Mouse (Mus musculus) MEL (cell line): Measurements from ENCODE around the gene Zswim9. TPM values are rescaled to one million over a fixed set of nuclear protein-coding genes. Genes with fewer than 3 reads are reported as not detected.

Experiments used
- DNase-seq: peaks from one replicate; pipeline ENCODE4 v3.0.0; 2011; ENCODE audit warnings: low read depth, low spot score
- H3K27ac ChIP-seq: 2 replicates; pipeline ENCODE4 v1.5.1; 2012; ENCODE audit warnings: low read depth, mild to moderate bottlenecking, control low read depth, low read length, moderate library complexity; ENCODE audit not compliant: control insufficient read depth
- H3K27me3 ChIP-seq, 2 experiments: fragments of 150-350 bp in 1 of 2; sonication (generic) in 1 of 2; 2 replicates each; pipeline ENCODE4 v1.6.1; 2012; ENCODE audit warnings: low read length in 2 of 2, mild to moderate bottlenecking in 2 of 2, improper control_type of control experiment in 1 of 2, moderate library complexity in 1 of 2; ENCODE audit not compliant: insufficient read depth in 2 of 2, control insufficient read depth in 1 of 2
- H3K36me3 ChIP-seq, 2 experiments: 2 replicates each; pipeline ENCODE4 v1.6.1; 2012 to 2014; ENCODE audit warnings: low read length in 2 of 2, improper control_type of control experiment in 1 of 2, inconsistent platforms in 1 of 2, mild to moderate bottlenecking in 1 of 2; ENCODE audit not compliant: insufficient read depth in 2 of 2, control insufficient read depth in 1 of 2
- H3K4me1 ChIP-seq, 2 experiments: fragments of 150-350 bp in 1 of 2; sonication (generic) in 1 of 2; 2 replicates each; pipeline ENCODE4 v1.6.1; 2012; ENCODE audit warnings: low read length in 2 of 2, improper control_type of control experiment in 1 of 2, mild to moderate bottlenecking in 1 of 2; ENCODE audit not compliant: insufficient read depth in 2 of 2, control insufficient read depth in 1 of 2
- H3K4me3 ChIP-seq, 2 experiments: fragments of 150-350 bp in 1 of 2; sonication (generic) in 1 of 2; 2 replicates each; pipeline ENCODE4 v1.5.1; 2012; ENCODE audit warnings: low read depth in 2 of 2, low read length in 2 of 2, mild to moderate bottlenecking in 2 of 2, moderate library complexity in 2 of 2, control low read depth in 1 of 2, improper control_type of control experiment in 1 of 2; ENCODE audit not compliant: control insufficient read depth in 1 of 2, insufficient read depth in 1 of 2
- H3K79me2 ChIP-seq: 2 replicates; pipeline ENCODE4 v1.6.1; 2012; ENCODE audit warnings: mild to moderate bottlenecking, low read length, moderate library complexity; ENCODE audit not compliant: control insufficient read depth, poor library complexity, insufficient read depth
- H3K9ac ChIP-seq: 2 replicates; pipeline ENCODE4 v1.6.1; 2012; ENCODE audit warnings: low read depth, mild to moderate bottlenecking, control low read depth, low read length, moderate library complexity; ENCODE audit not compliant: control insufficient read depth, poor library complexity, severe bottlenecking
- H3K9me3 ChIP-seq: fragments of 150-350 bp; sonication (generic); replicated peaks from 2 replicates; pipeline ENCODE4 v1.6.1; 2012; ENCODE audit warnings: mild to moderate bottlenecking, low read length, improper control_type of control experiment, moderate library complexity; ENCODE audit not compliant: insufficient read depth
- BHLHE40 ChIP-seq: IDR thresholded peaks from 2 replicates; pipeline ENCODE4 v1.6.1; 2012; ENCODE audit warnings: low read depth, mild to moderate bottlenecking, inconsistent platforms, low read length, improper control_type of control experiment, borderline replicate concordance
- CHD2 ChIP-seq: IDR thresholded peaks from 2 replicates; pipeline ENCODE4 v1.6.1; 2011; ENCODE audit warnings: low read length, improper control_type of control experiment
- ELF1 ChIP-seq: IDR thresholded peaks from 2 replicates; pipeline ENCODE4 v1.6.1; 2014; ENCODE audit warnings: low read depth, mild to moderate bottlenecking, inconsistent platforms, low read length, improper control_type of control experiment, moderate library complexity
- EP300 ChIP-seq, 2 experiments: IDR thresholded peaks; 2 replicates each; pipeline ENCODE4 v1.6.1; 2011; ENCODE audit warnings: improper control_type of control experiment in 2 of 2, low read length in 2 of 2, low read depth in 1 of 2, mild to moderate bottlenecking in 1 of 2
- ETS1 ChIP-seq: IDR thresholded peaks from 2 replicates; pipeline ENCODE4 v1.6.1; 2012; ENCODE audit warnings: low read depth, mild to moderate bottlenecking, inconsistent platforms, low read length, improper control_type of control experiment, moderate library complexity
- JUND ChIP-seq: IDR thresholded peaks from 2 replicates; pipeline ENCODE4 v1.6.1; 2011; ENCODE audit warnings: low read depth, mild to moderate bottlenecking, improper control_type of control experiment, low read length
- KAT2A ChIP-seq: conservative IDR thresholded peaks from 2 replicates; pipeline ENCODE4 v1.6.1; 2012; ENCODE audit warnings: low read depth, low read length, improper control_type of control experiment, inconsistent platforms
- MAZ ChIP-seq: IDR thresholded peaks from 2 replicates; pipeline ENCODE4 v1.6.1; 2012; ENCODE audit warnings: low read depth, mild to moderate bottlenecking, inconsistent platforms, low read length, improper control_type of control experiment
- MXI1 ChIP-seq: IDR thresholded peaks from 2 replicates; pipeline ENCODE4 v1.6.1; 2011; ENCODE audit warnings: mild to moderate bottlenecking, low read depth, low read length, improper control_type of control experiment
- MYB ChIP-seq: IDR thresholded peaks from 2 replicates; pipeline ENCODE4 v1.6.1; 2011; ENCODE audit warnings: mild to moderate bottlenecking, low read depth, low read length, improper control_type of control experiment
- MYC ChIP-seq: IDR thresholded peaks from 2 replicates; pipeline ENCODE4 v1.6.1; 2011; ENCODE audit warnings: low read depth, mild to moderate bottlenecking, low read length, improper control_type of control experiment, moderate library complexity
- NELFE ChIP-seq: IDR thresholded peaks from 2 replicates; pipeline ENCODE4 v1.6.1; 2011; ENCODE audit warnings: low read depth, low read length, improper control_type of control experiment
- NRF1 ChIP-seq: IDR thresholded peaks from 2 replicates; pipeline ENCODE4 v1.6.1; 2014; ENCODE audit warnings: low read depth, mild to moderate bottlenecking, inconsistent platforms, low read length, improper control_type of control experiment, moderate library complexity; ENCODE audit not compliant: poor library complexity, insufficient read depth, severe bottlenecking
- POLR2A ChIP-seq, 2 experiments: IDR thresholded peaks; 2 replicates each; pipeline ENCODE4 v1.6.1; 2011 to 2012; ENCODE audit warnings: low read length in 2 of 2, mild to moderate bottlenecking in 2 of 2, control low read depth in 1 of 2, improper control_type of control experiment in 1 of 2, low read depth in 1 of 2, moderate library complexity in 1 of 2; ENCODE audit not compliant: control insufficient read depth in 1 of 2, insufficient read depth in 1 of 2, poor library complexity in 1 of 2
- POLR2AphosphoS2 ChIP-seq: IDR thresholded peaks from 2 replicates; pipeline ENCODE4 v1.6.1; 2011; ENCODE audit warnings: low read length, improper control_type of control experiment
- POLR2AphosphoS5 ChIP-seq: IDR thresholded peaks from 2 replicates; pipeline ENCODE4 v1.6.1; 2012; ENCODE audit warnings: low read depth, borderline replicate concordance, mild to moderate bottlenecking, inconsistent platforms, low read length, moderate library complexity, mixed read lengths
- RAD21 ChIP-seq: IDR thresholded peaks from 2 replicates; pipeline ENCODE4 v1.6.1; 2011; ENCODE audit warnings: mild to moderate bottlenecking, low read depth, low read length, improper control_type of control experiment
- RCOR1 ChIP-seq: IDR thresholded peaks from 2 replicates; pipeline ENCODE4 v1.6.1; 2012; ENCODE audit warnings: low read depth, mild to moderate bottlenecking, inconsistent platforms, low read length, improper control_type of control experiment
- SIN3A ChIP-seq: IDR thresholded peaks from 2 replicates; pipeline ENCODE4 v1.6.1; 2012; ENCODE audit warnings: low read length, improper control_type of control experiment, inconsistent platforms
- TAL1 ChIP-seq: IDR thresholded peaks from 2 replicates; pipeline ENCODE4 v1.6.1; 2012; ENCODE audit warnings: mild to moderate bottlenecking, inconsistent platforms, low read length, moderate library complexity, mixed read lengths
- TBP ChIP-seq: IDR thresholded peaks from 2 replicates; pipeline ENCODE4 v1.8.0; 2011; ENCODE audit warnings: low read depth, low read length, improper control_type of control experiment
- UBTF ChIP-seq: IDR thresholded peaks from 2 replicates; pipeline ENCODE4 v1.6.1; 2012; ENCODE audit warnings: low read depth, mild to moderate bottlenecking, inconsistent platforms, low read length, improper control_type of control experiment, moderate library complexity, borderline replicate concordance; ENCODE audit not compliant: insufficient read depth
- USF2 ChIP-seq, 2 experiments: IDR thresholded peaks; 2 replicates each; pipeline ENCODE4 v1.6.1; 2011 to 2012; ENCODE audit warnings: improper control_type of control experiment in 2 of 2, low read length in 2 of 2, borderline replicate concordance in 1 of 2, inconsistent platforms in 1 of 2, low read depth in 1 of 2, mild to moderate bottlenecking in 1 of 2; ENCODE audit not compliant: insufficient read depth in 1 of 2
- ZC3H11A ChIP-seq: IDR thresholded peaks from 2 replicates; pipeline ENCODE4 v1.6.1; 2012; ENCODE audit warnings: low read depth, mild to moderate bottlenecking, inconsistent platforms, low read length, improper control_type of control experiment
- ZKSCAN1 ChIP-seq: IDR thresholded peaks from 2 replicates; pipeline ENCODE4 v1.6.1; 2012; ENCODE audit warnings: low read depth, mild to moderate bottlenecking, inconsistent platforms, low read length, improper control_type of control experiment, moderate library complexity
- ZMIZ1 ChIP-seq: IDR thresholded peaks from 2 replicates; pipeline ENCODE4 v1.6.1; 2012; ENCODE audit warnings: low read depth, mild to moderate bottlenecking, inconsistent platforms, low read length, improper control_type of control experiment, moderate library complexity
- ZNF384 ChIP-seq: IDR thresholded peaks from 2 replicates; pipeline ENCODE4 v1.6.1; 2012; ENCODE audit warnings: low read depth, mild to moderate bottlenecking, inconsistent platforms, low read length, improper control_type of control experiment
- polyA plus RNA-seq, 2 experiments: library from polyadenylated mRNA; stranded (reverse) in 1 of 2; unstranded in 1 of 2; fragments of >175 nt in 1 of 2; fragments of >200 nt in 1 of 2; gene quantifications; 2 replicates each; pipeline versions ENCODE4 v1.2.1 to v1.2.4; 2012; ENCODE audit warnings: low replicate concordance in 2 of 2, low read depth in 1 of 2; ENCODE audit not compliant: insufficient read length in 2 of 2, insufficient read depth in 1 of 2, missing spikeins in 1 of 2
- total RNA-seq: library from RNA; depleted of rRNA; stranded (reverse); fragments of 300-350 nt; gene quantifications from 2 replicates; pipeline ENCODE4 v1.2.3, GENCODE M21; 2012

Zswim9 gene
- total and polyA plus RNA-seq, 3 experiments, result 6.1 to 46.6 (median 7.7) TPM

- no peaks in the 10 kb centered on the region for H3K9me3 ChIP-seq
- peaks cover 2 to 14% of the 10 kb centered on the region in 2 experiments for H3K4me1 ChIP-seq
- peak overlapping the region; percentile 86 for H3K9ac ChIP-seq
- no peaks in the 10 kb centered on the region for H3K27me3 ChIP-seq
- peak overlapping the region; percentile 76 to 79 for H3K4me3 ChIP-seq
- peaks cover 0 to 10% of the 10 kb centered on the region in 2 experiments; a peak in 3 of 4 replicates for H3K36me3 ChIP-seq
- H3K79me2 ChIP-seq, result peaks cover 8% of the 10 kb centered on the region
- TF ChIP-seq MYB, result no peak
- no peak for TF ChIP-seq EP300 (IDR thresholded peaks at IDR 0.05; ENCODE audit: low read depth in 1 of 2, low read length in 2 of 2)
- no peak for TF ChIP-seq MXI1
- no peak for TF ChIP-seq MYC
- no peak for TF ChIP-seq KAT2A
- TF ChIP-seq ZMIZ1, result no peak
- TF ChIP-seq UBTF, result no peak
- no peak for TF ChIP-seq POLR2AphosphoS2
- TF ChIP-seq CHD2, result no peak
- no peak for TF ChIP-seq ZNF384
- no peak for TF ChIP-seq NRF1
- TF ChIP-seq ELF1, result no peak
- no peak for TF ChIP-seq JUND
- no peak for TF ChIP-seq RCOR1
- TF ChIP-seq MAZ, result no peak
- no peak for TF ChIP-seq ETS1
- TF ChIP-seq RAD21, result no peak
- TF ChIP-seq ZKSCAN1, result no peak
- no peak for TF ChIP-seq USF2 (IDR thresholded peaks at IDR 0.05; ENCODE audit: borderline replicate concordance in 1 of 2, insufficient read depth in 1 of 2, low read depth in 1 of 2, low read length in 2 of 2)
- peak overlapping the region; percentile 84 for H3K27ac ChIP-seq
- no peak for DNase-seq
These were observed 688 bp downstream of the Zswim9 start for GRCm38 (mm10) chr7:13277833-13278232.

- H3K36me3 ChIP-seq, result peaks cover 0 to 10% of the 10 kb centered on the region in 2 experiments; a peak in 3 of 4 replicates
- no peak for DNase-seq
- no peak for TF ChIP-seq TBP
- TF ChIP-seq ZC3H11A, result no peak
- no peak for TF ChIP-seq POLR2A (IDR thresholded peaks at IDR 0.05; ENCODE audit: control insufficient read depth in 1 of 2, insufficient read depth in 1 of 2, low read depth in 1 of 2, low read length in 2 of 2, poor library complexity in 1 of 2)
- no peak for TF ChIP-seq UBTF
- no peak for TF ChIP-seq ZMIZ1
- TF ChIP-seq MAZ, result no peak
- no peak for TF ChIP-seq MXI1
- TF ChIP-seq TAL1, result no peak
- TF ChIP-seq ZKSCAN1, result no peak
- no peak for TF ChIP-seq SIN3A
- TF ChIP-seq BHLHE40, result no peak
- no peak for TF ChIP-seq POLR2AphosphoS5
- TF ChIP-seq NELFE, result no peak
- peaks cover 8% of the 10 kb centered on the region for H3K79me2 ChIP-seq
- peak within 1 kb of the TSS; percentile 84 for H3K27ac ChIP-seq
- H3K27me3 ChIP-seq, result no peaks in the 10 kb centered on the region
- peaks cover 2 to 14% of the 10 kb centered on the region in 2 experiments for H3K4me1 ChIP-seq
- H3K4me3 ChIP-seq, result peak within 1 kb of the TSS; percentile 76 to 79
- H3K9me3 ChIP-seq, result no peaks in the 10 kb centered on the region
- peak within 1 kb of the TSS; percentile 86 for H3K9ac ChIP-seq
These were observed 1.4 kb downstream of the Zswim9 start, which contains the start of gene Lig1 for GRCm38 (mm10) chr7:13277081-13277480. Gene Lig1, plus strand, starts transcription at chr7:13277283.
